Mouse (Mus musculus): Measurements from ENCODE around the gene Higd1c.

DNA sequence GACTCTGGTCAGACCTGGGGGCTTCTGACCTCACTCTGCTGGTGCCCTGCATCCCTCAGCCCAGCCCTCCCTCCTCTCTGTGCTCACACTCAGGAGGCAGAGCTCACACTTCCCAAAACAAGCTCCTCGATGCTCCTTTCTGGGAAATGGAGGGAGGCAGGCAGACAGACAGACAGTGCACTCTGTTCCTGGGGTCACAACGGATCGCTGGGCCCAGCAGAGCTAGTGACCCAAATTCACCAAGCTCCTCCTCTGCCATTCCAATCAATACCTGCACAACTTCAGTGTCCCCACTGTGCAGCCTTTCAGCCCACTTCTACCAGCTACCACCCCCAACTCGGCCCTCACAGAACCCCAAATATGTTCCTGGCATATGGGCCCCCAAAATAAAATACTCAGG lies 37.5 kb downstream of the Higd1c start:
- TF ChIP-seq CTCF (IDR thresholded peaks at IDR 0.05; ENCODE audit: low read depth) (no peak), EP300 (IDR thresholded peaks at IDR 0.05; ENCODE audit: low read depth) (no peak)

Measured in liver, postnatal 0 days (tissue).